Mouse (Mus musculus) lung, embryonic 15.5 days (tissue): ENCODE measurements around the gene Lcp2. TPM values are rescaled to one million over a fixed set of nuclear protein-coding genes. Genes with fewer than 3 reads are reported as not detected.

Experiments used
- ATAC-seq: fragments of 200-750 bp; cut with Nextera tagmentation; 2 replicates; pipeline ENCODE4 v1.8.0; 2017; ENCODE audit warnings: moderate number of reproducible peaks, borderline replicate concordance; ENCODE audit not compliant: low FRiP score, low TSS enrichment; ENCODE audit errors: extremely low read depth
- H3K27ac ChIP-seq: fragments of 300-500 bp; sonication (generic); 2 replicates; pipeline ENCODE4 v1.5.1; 2015; ENCODE audit warnings: moderate library complexity, mild to moderate bottlenecking, inconsistent platforms
- H3K27me3 ChIP-seq: fragments of 300-500 bp; sonication (generic); 2 replicates; pipeline ENCODE4 v1.6.1; 2015; ENCODE audit warnings: inconsistent platforms
- H3K36me3 ChIP-seq: fragments of 300-500 bp; sonication (generic); 2 replicates; pipeline ENCODE4 v1.6.1; 2015; ENCODE audit warnings: inconsistent platforms
- H3K4me1 ChIP-seq: fragments of 300-500 bp; sonication (generic); 2 replicates; pipeline ENCODE4 v1.6.1; 2015; ENCODE audit warnings: inconsistent platforms
- H3K4me2 ChIP-seq: fragments of 300-500 bp; sonication (generic); 2 replicates; pipeline ENCODE4 v1.6.1; 2015; ENCODE audit warnings: inconsistent platforms, mild to moderate bottlenecking, moderate library complexity
- H3K4me3 ChIP-seq: fragments of 300-500 bp; sonication (generic); 2 replicates; pipeline ENCODE4 v1.5.1; 2015; ENCODE audit warnings: mild to moderate bottlenecking, inconsistent platforms
- H3K9ac ChIP-seq: fragments of 300-500 bp; sonication (generic); 2 replicates; pipeline ENCODE4 v1.6.1; 2015; ENCODE audit warnings: inconsistent platforms
- H3K9me3 ChIP-seq: fragments of 300-500 bp; sonication (generic); 2 replicates; pipeline ENCODE4 v1.6.1; 2016; ENCODE audit warnings: inconsistent platforms
- WGBS: fragments of 180-500 bp; shearing (Covaris S2); methylation state at CpG from one replicate; pipeline ENCODE4 v1.1.7; 2015; 5-methylcytosine and 5-hydroxymethylcytosine counted together
- polyA plus RNA-seq: library from polyadenylated mRNA; unstranded; fragments of >200 nt; fragmentation: Nextera tagmentation; extraction: Ambion mirVana; gene quantifications from 2 replicates; pipeline ENCODE4 v1.2.1, GENCODE M21; 2015

Gene Lcp2
- polyA plus RNA-seq, 1 experiment from 2014 or later: 5.3 TPM

GRCm38 (mm10) chr11:34012007-34012652 is 34.6 kb upstream of the Lcp2 start:
- Histone ChIP-seq H3K4me3 (no peak overlapping the region), H3K36me3 (no peaks in the 10 kb centered on the region), H3K27ac (no peak overlapping the region), H3K4me2 (no peak overlapping the region), H3K27me3 (no peaks in the 10 kb centered on the region), H3K9ac (no peak overlapping the region), H3K9me3 (no peaks in the 10 kb centered on the region), H3K4me1 (peaks cover 5% of the 10 kb centered on the region; the same call in 1 of the 2 replicates)
- ATAC-seq: no peak
- WGBS: 75% methylated on average over 6 of the region's 6 CpGs

- Histone ChIP-seq H3K4me3 (no peak overlapping the region), H3K27me3 (no peaks in the 10 kb centered on the region), H3K4me2 (no peak overlapping the region), H3K27ac (no peak overlapping the region), H3K4me1 (no peaks in the 10 kb centered on the region), H3K9me3 (no peaks in the 10 kb centered on the region), H3K9ac (no peak overlapping the region), H3K36me3 (no peaks in the 10 kb centered on the region)
- ATAC-seq: no peak
- WGBS: 61% methylated on average over 1 of the region's 1 CpGs
These were observed 21.6 kb upstream of the Lcp2 start for GRCm38 (mm10) chr11:34025091-34025490.

GRCm38 (mm10) chr11:34029658-34030057 is 17.1 kb upstream of the Lcp2 start:
- Histone ChIP-seq H3K27ac (no peak overlapping the region), H3K4me1 (no peaks in the 10 kb centered on the region), H3K27me3 (no peaks in the 10 kb centered on the region), H3K9ac (no peak overlapping the region), H3K4me2 (no peak overlapping the region), H3K36me3 (no peaks in the 10 kb centered on the region), H3K9me3 (no peaks in the 10 kb centered on the region), H3K4me3 (no peak overlapping the region)
- no peak for ATAC-seq
- WGBS: 72% methylated on average over 5 of the region's 5 CpGs

GRCm38 (mm10) chr11:34031015-34031805 is 15.5 kb upstream of the Lcp2 start:
- Histone ChIP-seq H3K4me2 (no peak overlapping the region), H3K27ac (no peak overlapping the region), H3K4me3 (no peak overlapping the region), H3K9ac (no peak overlapping the region), H3K27me3 (no peaks in the 10 kb centered on the region), H3K36me3 (no peaks in the 10 kb centered on the region), H3K4me1 (no peaks in the 10 kb centered on the region), H3K9me3 (no peaks in the 10 kb centered on the region)
- no peak for ATAC-seq
- WGBS: 53% methylated on average over 8 of the region's 8 CpGs

- ATAC-seq: no peak
- Histone ChIP-seq H3K4me2 (no peak overlapping the region), H3K9ac (no peak overlapping the region), H3K9me3 (no peaks in the 10 kb centered on the region), H3K36me3 (no peaks in the 10 kb centered on the region), H3K4me1 (no peaks in the 10 kb centered on the region), H3K4me3 (no peak overlapping the region), H3K27ac (no peak overlapping the region), H3K27me3 (no peaks in the 10 kb centered on the region)
- 81% methylated on average over 5 of the region's 5 CpGs for WGBS
These were observed 12.7 kb upstream of the Lcp2 start for GRCm38 (mm10) chr11:34034008-34034505.

GRCm38 (mm10) chr11:34034794-34035193 is 11.9 kb upstream of the Lcp2 start:
- no peak overlapping the region for H3K4me3 ChIP-seq
- no peaks in the 10 kb centered on the region for H3K9me3 ChIP-seq
- no peak overlapping the region for H3K4me2 ChIP-seq
- WGBS: 66% methylated on average over 2 of the region's 2 CpGs
- H3K9ac ChIP-seq: no peak overlapping the region
- H3K4me1 ChIP-seq: no peaks in the 10 kb centered on the region
- no peak overlapping the region for H3K27ac ChIP-seq
- H3K27me3 ChIP-seq: no peaks in the 10 kb centered on the region
- no peaks in the 10 kb centered on the region for H3K36me3 ChIP-seq
- no peak for ATAC-seq

GRCm38 (mm10) chr11:34035909-34036658 is 10.6 kb upstream of the Lcp2 start:
- Histone ChIP-seq H3K9ac (no peak overlapping the region), H3K27me3 (no peaks in the 10 kb centered on the region), H3K36me3 (no peaks in the 10 kb centered on the region), H3K27ac (no peak overlapping the region), H3K4me2 (no peak overlapping the region), H3K4me1 (no peaks in the 10 kb centered on the region), H3K4me3 (no peak overlapping the region), H3K9me3 (no peaks in the 10 kb centered on the region)
- WGBS: 75% methylated on average over 5 of the region's 5 CpGs
- ATAC-seq: no peak

GRCm38 (mm10) chr11:34040061-34040460 is 6.7 kb upstream of the Lcp2 start:
- no peak overlapping the region for H3K9ac ChIP-seq
- no peaks in the 10 kb centered on the region for H3K9me3 ChIP-seq
- WGBS: 69% methylated on average over 5 of the region's 5 CpGs
- H3K4me1 ChIP-seq: no peaks in the 10 kb centered on the region
- H3K27me3 ChIP-seq: no peaks in the 10 kb centered on the region
- no peak overlapping the region for H3K4me2 ChIP-seq
- H3K27ac ChIP-seq: no peak overlapping the region
- ATAC-seq: no peak
- no peaks in the 10 kb centered on the region for H3K36me3 ChIP-seq
- H3K4me3 ChIP-seq: no peak overlapping the region

GRCm38 (mm10) chr11:34042808-34043207 is 3.9 kb upstream of the Lcp2 start:
- WGBS: 45% methylated on average over 1 of the region's 1 CpGs
- Histone ChIP-seq H3K4me1 (no peaks in the 10 kb centered on the region), H3K4me2 (no peak overlapping the region), H3K9me3 (no peaks in the 10 kb centered on the region), H3K9ac (no peak overlapping the region), H3K4me3 (no peak overlapping the region), H3K27ac (no peak overlapping the region), H3K27me3 (no peaks in the 10 kb centered on the region), H3K36me3 (no peaks in the 10 kb centered on the region)
- ATAC-seq: no peak

- Histone ChIP-seq H3K9ac (no peak overlapping the region), H3K9me3 (no peaks in the 10 kb centered on the region), H3K36me3 (no peaks in the 10 kb centered on the region), H3K27ac (no peak overlapping the region), H3K4me3 (no peak overlapping the region), H3K27me3 (no peaks in the 10 kb centered on the region), H3K4me1 (no peaks in the 10 kb centered on the region), H3K4me2 (no peak overlapping the region)
- ATAC-seq: no peak
- WGBS: 79% methylated on average over 5 of the region's 5 CpGs
These were observed 820 bp downstream of the Lcp2 start for GRCm38 (mm10) chr11:34047542-34047937.

GRCm38 (mm10) chr11:34048375-34049124 is 1.8 kb downstream of the Lcp2 start:
- H3K4me2 ChIP-seq: no peak overlapping the region
- H3K4me3 ChIP-seq: no peak overlapping the region
- H3K4me1 ChIP-seq: no peaks in the 10 kb centered on the region
- H3K36me3 ChIP-seq: no peaks in the 10 kb centered on the region
- H3K27ac ChIP-seq: no peak overlapping the region
- no peaks in the 10 kb centered on the region for H3K27me3 ChIP-seq
- no peaks in the 10 kb centered on the region for H3K9me3 ChIP-seq
- 86% methylated on average over 8 of the region's 8 CpGs for WGBS
- no peak overlapping the region for H3K9ac ChIP-seq
- no peak for ATAC-seq
